Mouse (Mus musculus): ENCODE measurements around the gene Cldn19. TPM values are rescaled to one million over a fixed set of nuclear protein-coding genes. Genes with fewer than 3 reads are reported as not detected.

Cldn19 gene
- polyA plus RNA-seq, 1 experiment = not detected

DNA sequence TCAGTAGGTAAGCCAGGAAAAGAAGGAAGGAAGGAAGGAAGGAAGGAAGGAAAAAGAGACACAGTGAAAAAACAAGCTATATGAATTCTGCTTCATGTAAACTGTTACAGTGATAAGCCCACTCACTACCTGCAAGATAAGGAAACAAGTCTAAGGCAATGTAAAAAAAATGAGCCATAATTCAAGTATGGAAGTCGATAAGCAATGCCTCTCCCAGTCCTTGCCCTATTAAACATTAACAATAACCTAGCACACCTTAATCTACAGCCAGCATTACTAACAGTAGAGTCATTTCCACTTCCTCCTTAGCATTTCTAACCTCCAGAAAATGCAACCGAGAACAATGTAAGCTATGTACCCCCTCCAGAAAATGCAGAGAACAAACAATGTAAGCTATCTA lies 30.1 kb downstream of the Cldn19 start:
- peaks cover 12% of the 10 kb centered on the region for H3K4me1 ChIP-seq (ENCODE audit: control insufficient read depth, insufficient read depth, insufficient read length, low read length)
- peaks cover 42% of the 10 kb centered on the region for H3K36me3 ChIP-seq (ENCODE audit: control insufficient read depth, insufficient read depth, low read length)
- H3K4me3 ChIP-seq (ENCODE audit: low read depth, low read length) = no peak overlapping the region
- no peaks in the 10 kb centered on the region for H3K27me3 ChIP-seq (ENCODE audit: control insufficient read depth, insufficient read depth, low read length)
- H3K27ac ChIP-seq (ENCODE audit: insufficient read depth, low read depth, low read length) = peak overlapping the region; percentile 85
- TF ChIP-seq POLR2A (IDR thresholded peaks at IDR 0.05; ENCODE audit: low read depth, low read length) = no peak
- no peak for TF ChIP-seq CTCF (IDR thresholded peaks at IDR 0.05; ENCODE audit: extremely low read depth, insufficient read length, insufficient replicate concordance, low read depth, low read length)
- WGBS = 20% methylated on average over 2 of the region's 2 CpGs

DNA sequence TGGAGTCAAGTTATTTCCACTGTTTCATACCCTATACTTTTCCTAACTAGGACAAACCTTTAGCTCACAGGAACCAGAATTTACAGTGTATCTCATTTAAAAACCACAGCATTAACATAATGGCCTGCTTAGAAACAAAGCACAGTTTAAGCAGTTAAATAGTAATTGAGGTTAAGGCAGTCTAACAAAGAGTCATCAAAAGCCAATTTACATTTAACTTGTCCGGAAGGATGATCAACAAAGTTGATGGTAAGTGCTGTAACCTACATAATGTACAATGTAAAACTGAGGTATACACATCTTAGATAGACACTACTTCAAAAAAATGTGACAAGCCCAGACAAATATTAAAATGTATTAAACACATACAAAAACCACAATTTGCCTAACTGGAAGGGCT lies 36.7 kb downstream of the Cldn19 start:
- Histone ChIP-seq H3K4me3 (ENCODE audit: low read depth, low read length) (no peak overlapping the region), H3K4me1 (ENCODE audit: control insufficient read depth, insufficient read depth, insufficient read length, low read length) (peaks cover 8% of the 10 kb centered on the region; the same call in 1 of the 2 replicates), H3K36me3 (ENCODE audit: control insufficient read depth, insufficient read depth, low read length) (peaks cover 6% of the 10 kb centered on the region), H3K27me3 (ENCODE audit: control insufficient read depth, insufficient read depth, low read length) (no peaks in the 10 kb centered on the region), H3K27ac (ENCODE audit: insufficient read depth, low read depth, low read length) (no peak overlapping the region)
- TF ChIP-seq CTCF (IDR thresholded peaks at IDR 0.05; ENCODE audit: extremely low read depth, insufficient read length, insufficient replicate concordance, low read depth, low read length) = no peak
- no peak for TF ChIP-seq POLR2A (IDR thresholded peaks at IDR 0.05; ENCODE audit: low read depth, low read length)
- WGBS = 51% methylated on average over 1 of the region's 1 CpGs

- Histone ChIP-seq H3K4me1 (ENCODE audit: control insufficient read depth, insufficient read depth, insufficient read length, low read length) (peaks cover 7% of the 10 kb centered on the region; the same call in 1 of the 2 replicates), H3K27ac (ENCODE audit: insufficient read depth, low read depth, low read length) (peak overlapping the region; percentile 62), H3K36me3 (ENCODE audit: control insufficient read depth, insufficient read depth, low read length) (peaks cover 5% of the 10 kb centered on the region), H3K4me3 (ENCODE audit: low read depth, low read length) (peak overlapping the region; percentile 76), H3K27me3 (ENCODE audit: control insufficient read depth, insufficient read depth, low read length) (no peaks in the 10 kb centered on the region)
- WGBS = under 1% methylated on average over 24 of the region's 24 CpGs
- no peak for TF ChIP-seq CTCF (IDR thresholded peaks at IDR 0.05; ENCODE audit: extremely low read depth, insufficient read length, insufficient replicate concordance, low read depth, low read length)
- TF ChIP-seq POLR2A (IDR thresholded peaks at IDR 0.05; ENCODE audit: low read depth, low read length) = no peak
Observed at GRCm38 (mm10) chr4:119292771-119293573, 37.8 kb downstream of the Cldn19 start.

DNA sequence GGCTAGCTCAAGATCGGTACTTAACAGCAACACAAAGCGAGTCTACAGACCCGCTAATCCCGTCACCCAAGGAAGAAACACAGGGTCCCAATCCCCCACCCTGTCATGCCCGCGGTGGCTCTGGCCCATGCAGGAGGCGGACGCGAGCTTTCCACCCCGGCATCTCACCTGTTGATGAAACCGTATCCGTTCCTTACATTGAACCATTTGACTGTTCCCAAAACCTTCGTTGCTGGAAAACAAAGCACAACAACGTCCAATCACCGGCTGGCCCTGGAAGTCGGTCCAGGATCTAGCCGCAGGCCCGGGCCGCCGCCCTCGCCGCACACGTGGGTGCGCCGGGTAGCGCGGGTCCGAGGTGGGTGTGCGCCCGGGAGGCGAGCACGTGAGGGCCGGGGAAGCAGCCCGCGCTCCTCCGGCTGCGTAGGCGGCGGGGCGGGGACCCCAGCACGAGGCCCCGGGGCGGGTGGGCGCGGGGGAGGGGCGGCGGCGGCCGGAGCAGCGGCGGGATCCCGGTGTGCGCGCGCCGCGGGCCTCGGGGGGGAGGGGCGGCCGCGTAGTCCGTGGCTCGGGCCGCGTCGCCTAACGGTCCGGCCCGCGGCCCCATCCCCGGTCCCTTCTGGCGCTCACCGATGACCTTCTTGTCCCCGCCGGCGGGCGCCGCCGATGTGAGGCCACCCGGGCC lies 38.5 kb downstream of the Cldn19 start:
- Histone ChIP-seq H3K36me3 (ENCODE audit: control insufficient read depth, insufficient read depth, low read length) (peaks cover 5% of the 10 kb centered on the region), H3K4me3 (ENCODE audit: low read depth, low read length) (peak overlapping the region; percentile 76), H3K4me1 (ENCODE audit: control insufficient read depth, insufficient read depth, insufficient read length, low read length) (peaks cover 5% of the 10 kb centered on the region; the same call in 1 of the 2 replicates), H3K27me3 (ENCODE audit: control insufficient read depth, insufficient read depth, low read length) (no peaks in the 10 kb centered on the region), H3K27ac (ENCODE audit: insufficient read depth, low read depth, low read length) (peak overlapping the region; percentile 62)
- TF ChIP-seq CTCF (IDR thresholded peaks at IDR 0.05; ENCODE audit: extremely low read depth, insufficient read length, insufficient replicate concordance, low read depth, low read length) (no peak), POLR2A (IDR thresholded peaks at IDR 0.05; ENCODE audit: low read depth, low read length) (no peak)
- whole genome bisulfite sequencing = under 1% methylated on average over 56 of the region's 80 CpGs

DNA sequence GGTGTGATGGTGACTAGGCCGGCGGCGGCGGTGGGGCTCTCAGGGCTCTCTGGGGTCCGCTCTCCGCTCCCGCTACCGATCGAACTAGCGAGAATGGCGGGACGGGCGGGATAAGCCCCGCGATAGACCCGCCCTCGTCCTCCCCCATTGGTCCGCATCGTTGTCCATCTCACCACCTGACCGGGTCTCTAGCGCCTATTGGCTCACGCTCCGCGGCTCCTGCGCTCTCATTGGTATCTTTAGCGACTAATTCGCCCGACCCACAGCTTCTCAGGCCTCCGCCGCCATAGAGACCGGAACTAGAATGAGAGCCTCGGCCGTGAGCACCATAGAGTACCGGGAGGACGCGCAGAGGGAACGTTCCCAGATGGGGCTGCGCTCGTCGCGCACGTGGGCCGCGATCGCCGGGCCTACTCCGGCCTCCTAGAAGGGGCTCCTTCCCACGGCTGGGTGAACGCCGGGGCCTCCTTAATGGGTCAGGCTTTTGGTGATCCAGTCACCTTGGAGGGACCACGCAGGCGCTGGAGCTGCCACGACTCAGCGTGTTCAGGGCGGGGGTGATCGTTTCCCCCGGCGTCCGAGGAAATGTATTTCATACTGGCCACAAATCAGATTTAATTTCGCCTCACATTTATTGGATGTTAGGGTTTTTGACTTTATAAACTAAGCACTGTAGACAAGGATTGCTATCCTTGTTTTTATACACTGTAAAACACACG lies 39.4 kb downstream of the Cldn19 start, which contains the start of gene Ybx1:
Ybx1 (minus strand) TSS at position 190 of the 719 bp plus-strand sequence.
- WGBS = under 1% methylated on average over 57 of the region's 61 CpGs
- H3K27me3 ChIP-seq (ENCODE audit: control insufficient read depth, insufficient read depth, low read length) = no peaks in the 10 kb centered on the region
- H3K36me3 ChIP-seq (ENCODE audit: control insufficient read depth, insufficient read depth, low read length) = peaks cover 2% of the 10 kb centered on the region
- H3K27ac ChIP-seq (ENCODE audit: insufficient read depth, low read depth, low read length) = peak within 1 kb of the TSS; percentile 75
- TF ChIP-seq CTCF (IDR thresholded peaks at IDR 0.05; ENCODE audit: extremely low read depth, insufficient read length, insufficient replicate concordance, low read depth, low read length) (no peak), POLR2A (IDR thresholded peaks at IDR 0.05; ENCODE audit: low read depth, low read length) (peak; percentile 67)
- peaks cover 3% of the 10 kb centered on the region; the same call in 1 of the 2 replicates for H3K4me1 ChIP-seq (ENCODE audit: control insufficient read depth, insufficient read depth, insufficient read length, low read length)
- H3K4me3 ChIP-seq (ENCODE audit: low read depth, low read length) = peak within 1 kb of the TSS; percentile 98

GRCm38 (mm10) chr4:119295134-119295453 lies 39.9 kb downstream of the Cldn19 start:
- 3% methylated on average over 6 of the region's 6 CpGs for WGBS
- Histone ChIP-seq H3K4me1 (ENCODE audit: control insufficient read depth, insufficient read depth, insufficient read length, low read length) (peaks cover 3% of the 10 kb centered on the region; the same call in 1 of the 2 replicates), H3K27ac (ENCODE audit: insufficient read depth, low read depth, low read length) (no peak overlapping the region), H3K27me3 (ENCODE audit: control insufficient read depth, insufficient read depth, low read length) (no peaks in the 10 kb centered on the region), H3K36me3 (ENCODE audit: control insufficient read depth, insufficient read depth, low read length) (peaks cover 2% of the 10 kb centered on the region), H3K4me3 (ENCODE audit: low read depth, low read length) (peak overlapping the region; percentile 28; the same call in 1 of the 2 replicates)
- TF ChIP-seq CTCF (IDR thresholded peaks at IDR 0.05; ENCODE audit: extremely low read depth, insufficient read length, insufficient replicate concordance, low read depth, low read length) (no peak), POLR2A (IDR thresholded peaks at IDR 0.05; ENCODE audit: low read depth, low read length) (no peak)
